Mouse (Mus musculus) bone marrow, adult 2 months (tissue): ENCODE data around the gene Gpt2. TPM values are rescaled to one million over a fixed set of nuclear protein-coding genes. Genes with fewer than 3 reads are reported as not detected.

Experiments used
- H3K27ac ChIP-seq: fragments of 200-500 bp; 2 replicates; pipeline ENCODE4 v1.5.1; 2012; ENCODE audit warnings: low read depth, mild to moderate bottlenecking, control low read depth, inconsistent platforms, low read length; ENCODE audit not compliant: control insufficient read depth, poor library complexity, insufficient read depth
- H3K4me1 ChIP-seq: fragments of 200-500 bp; 2 replicates; pipeline ENCODE4 v1.6.1; 2011; ENCODE audit warnings: low read length; ENCODE audit not compliant: control insufficient read depth, insufficient read depth
- H3K4me3 ChIP-seq: fragments of 200-500 bp; replicated peaks from 2 replicates; pipeline ENCODE3; 2011; ENCODE audit warnings: mild to moderate bottlenecking, low read depth, low read length, control low read depth; ENCODE audit not compliant: control insufficient read depth
- CTCF ChIP-seq: fragments of 200-500 bp; IDR thresholded peaks from 2 replicates; pipeline ENCODE4 v1.5.1; 2011; ENCODE audit warnings: low read length, control low read depth; ENCODE audit not compliant: control insufficient read depth, insufficient read depth
- POLR2A ChIP-seq: fragments of 200-500 bp; IDR thresholded peaks from 2 replicates; pipeline ENCODE4 v1.6.1; 2011; ENCODE audit warnings: low read depth, mild to moderate bottlenecking, control low read depth, low read length, borderline replicate concordance; ENCODE audit not compliant: control insufficient read depth
- WGBS: fragments of 180-500 bp; shearing (Covaris S2); methylation state at CpG from one replicate; pipeline ENCODE4 v1.1.7; 2018; 5-methylcytosine and 5-hydroxymethylcytosine counted together
- polyA plus RNA-seq: library from polyadenylated mRNA; stranded (reverse); fragments of >200 nt; gene quantifications from 2 replicates; pipeline ENCODE4 v1.2.4, GENCODE M21; 2011; ENCODE audit warnings: low replicate concordance; ENCODE audit not compliant: missing spikeins, insufficient read depth, insufficient read length

The Gpt2 gene
- polyA plus RNA-seq, 1 experiment = 4.0 TPM

- Histone ChIP-seq H3K4me3 (no peak overlapping the region), H3K4me1 (no peaks in the 10 kb centered on the region; the same call in 1 of the 2 replicates), H3K27ac (no peak overlapping the region)
- 69% methylated on average over 4 of the region's 4 CpGs for WGBS
- TF ChIP-seq CTCF (no peak), POLR2A (no peak)
Observed at GRCm38 (mm10) chr8:85476970-85477545, 15.3 kb upstream of the Gpt2 start.

GRCm38 (mm10) chr8:85478397-85478796 lies 14.0 kb upstream of the Gpt2 start:
- Histone ChIP-seq H3K4me3 (no peak overlapping the region), H3K27ac (no peak overlapping the region), H3K4me1 (no peaks in the 10 kb centered on the region; the same call in 1 of the 2 replicates)
- WGBS = 86% methylated on average over 2 of the region's 2 CpGs
- no peak for TF ChIP-seq CTCF

DNA sequence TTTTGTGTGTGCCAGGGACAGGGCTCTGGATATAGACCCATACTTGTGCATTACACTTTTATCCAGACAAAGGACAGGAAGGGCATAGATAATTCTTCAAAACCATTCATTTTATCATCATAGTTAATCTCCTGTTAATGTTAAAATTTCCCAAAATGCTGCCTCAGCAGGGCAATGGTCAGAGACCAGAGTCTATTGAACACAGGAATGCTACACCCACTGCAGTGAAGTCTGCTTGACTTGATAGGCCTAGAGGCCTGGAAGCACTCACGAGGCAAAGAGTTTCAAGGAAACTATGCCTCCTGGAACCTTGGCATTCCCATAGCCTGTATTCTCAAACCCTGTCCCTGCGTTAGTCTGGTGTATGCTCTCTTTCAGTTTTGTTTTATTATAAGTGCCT lies 12.7 kb upstream of the Gpt2 start:
- H3K4me1 ChIP-seq = no peaks in the 10 kb centered on the region; the same call in 1 of the 2 replicates
- 78% methylated on average over 2 of the region's 2 CpGs for WGBS
- no peak overlapping the region for H3K27ac ChIP-seq
- no peak overlapping the region for H3K4me3 ChIP-seq
- TF ChIP-seq POLR2A (no peak), CTCF (no peak)

DNA sequence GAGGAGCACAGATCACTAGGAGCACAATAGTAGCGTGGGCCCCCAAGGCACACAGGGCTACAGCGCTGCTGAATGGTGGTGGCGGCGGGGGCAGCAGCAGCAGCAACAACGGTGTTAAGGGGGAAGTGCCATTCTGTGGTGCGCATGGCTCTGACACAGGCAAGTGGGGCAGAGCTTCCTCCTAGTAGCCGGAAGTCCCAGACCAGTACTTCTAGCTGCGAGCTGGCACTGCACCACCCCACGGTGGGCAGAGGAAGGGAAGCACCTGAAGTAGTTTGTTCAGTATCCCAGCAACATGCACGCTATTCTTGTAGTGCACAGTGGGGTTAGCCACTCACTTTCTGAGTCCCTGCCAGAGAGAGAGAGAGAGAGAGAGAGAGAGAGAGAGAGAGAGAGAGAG lies 10.5 kb upstream of the Gpt2 start:
- Histone ChIP-seq H3K4me3 (peak overlapping the region; percentile 11), H3K27ac (no peak overlapping the region), H3K4me1 (no peaks in the 10 kb centered on the region; the same call in 1 of the 2 replicates)
- WGBS = 4% methylated on average over 10 of the region's 10 CpGs
- TF ChIP-seq POLR2A (peak; percentile 63; the same call in 1 of the 2 replicates), CTCF (peak; percentile 25; the same call in 1 of the 2 replicates)

- H3K4me3 ChIP-seq = no peak overlapping the region
- H3K27ac ChIP-seq = no peak overlapping the region
- TF ChIP-seq CTCF (no peak), POLR2A (no peak)
- no peaks in the 10 kb centered on the region; the same call in 1 of the 2 replicates for H3K4me1 ChIP-seq
- WGBS = 64% methylated on average over 6 of the region's 6 CpGs
Observed at GRCm38 (mm10) chr8:85482427-85482826, 9.9 kb upstream of the Gpt2 start.

GRCm38 (mm10) chr8:85487906-85488620 lies 4.3 kb upstream of the Gpt2 start:
- TF ChIP-seq POLR2A = no peak
- H3K4me3 ChIP-seq = peak overlapping the region; percentile 39
- no peaks in the 10 kb centered on the region for H3K4me1 ChIP-seq
- no peak overlapping the region for H3K27ac ChIP-seq
- WGBS = 53% methylated on average over 20 of the region's 20 CpGs

- no peak overlapping the region for H3K27ac ChIP-seq
- no peak for TF ChIP-seq CTCF
- no peak for TF ChIP-seq POLR2A
- H3K4me3 ChIP-seq = no peak overlapping the region
- H3K4me1 ChIP-seq = no peaks in the 10 kb centered on the region; the same call in 1 of the 2 replicates
Observed at GRCm38 (mm10) chr8:85488631-85489030, 3.7 kb upstream of the Gpt2 start.

GRCm38 (mm10) chr8:85489546-85489945 lies 2.8 kb upstream of the Gpt2 start:
- WGBS = 90% methylated on average over 8 of the region's 8 CpGs
- H3K27ac ChIP-seq = no peak overlapping the region
- TF ChIP-seq CTCF (no peak), POLR2A (no peak)
- no peak overlapping the region for H3K4me3 ChIP-seq
- no peaks in the 10 kb centered on the region; the same call in 1 of the 2 replicates for H3K4me1 ChIP-seq
